Mouse (Mus musculus): ENCODE measurements around the gene L3mbtl4. TPM values are rescaled to one million over a fixed set of nuclear protein-coding genes. Genes with fewer than 3 reads are reported as not detected.

Gene L3mbtl4
- polyA plus RNA-seq, 1 experiment = not detected

DNA sequence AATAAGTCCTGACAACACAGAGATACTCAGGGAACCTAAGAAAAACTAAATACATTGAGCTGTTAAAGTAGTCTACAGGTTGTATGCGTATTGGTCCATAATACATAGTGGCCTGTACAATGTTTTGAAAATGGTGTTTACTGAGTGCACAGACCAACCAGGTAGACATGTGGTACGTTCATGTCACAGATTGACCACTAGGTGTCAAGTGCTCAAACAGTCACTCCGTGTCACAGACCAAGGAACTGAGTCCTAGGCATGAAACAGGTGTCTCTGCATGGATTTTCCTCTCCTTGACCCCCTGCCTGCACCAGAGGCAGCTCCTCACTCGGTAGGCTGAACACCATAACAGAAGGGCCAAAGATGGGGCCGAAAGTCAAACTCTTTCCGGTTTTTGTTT lies 366.6 kb downstream of the L3mbtl4 start:
- DNase-seq = no peak
- no peaks in the 10 kb centered on the region for H3K27me3 ChIP-seq (ENCODE audit: control insufficient read depth, insufficient read depth, low read length)
- H3K4me3 ChIP-seq (ENCODE audit: control insufficient read depth, insufficient read depth, low read length) = no peak overlapping the region
- H3K36me3 ChIP-seq (ENCODE audit: control insufficient read depth, insufficient read depth, low read length) = no peaks in the 10 kb centered on the region
- H3K27ac ChIP-seq (ENCODE audit: control insufficient read depth, insufficient read depth, low read length) = no peak overlapping the region
- TF ChIP-seq CTCF (IDR thresholded peaks at IDR 0.05; ENCODE audit: borderline replicate concordance, control insufficient read depth, extremely low read depth, insufficient read depth, low read length, poor library complexity) = no peak
- no peak for TF ChIP-seq POLR2A (IDR thresholded peaks at IDR 0.05; ENCODE audit: control insufficient read depth, extremely low read depth, insufficient read depth, low read length, poor library complexity)
- H3K4me1 ChIP-seq (replicated peaks; ENCODE audit: control insufficient read depth, insufficient read depth, low read length) = no peaks in the 10 kb centered on the region
- WGBS = 89% methylated on average over 6 of the region's 6 CpGs

DNA sequence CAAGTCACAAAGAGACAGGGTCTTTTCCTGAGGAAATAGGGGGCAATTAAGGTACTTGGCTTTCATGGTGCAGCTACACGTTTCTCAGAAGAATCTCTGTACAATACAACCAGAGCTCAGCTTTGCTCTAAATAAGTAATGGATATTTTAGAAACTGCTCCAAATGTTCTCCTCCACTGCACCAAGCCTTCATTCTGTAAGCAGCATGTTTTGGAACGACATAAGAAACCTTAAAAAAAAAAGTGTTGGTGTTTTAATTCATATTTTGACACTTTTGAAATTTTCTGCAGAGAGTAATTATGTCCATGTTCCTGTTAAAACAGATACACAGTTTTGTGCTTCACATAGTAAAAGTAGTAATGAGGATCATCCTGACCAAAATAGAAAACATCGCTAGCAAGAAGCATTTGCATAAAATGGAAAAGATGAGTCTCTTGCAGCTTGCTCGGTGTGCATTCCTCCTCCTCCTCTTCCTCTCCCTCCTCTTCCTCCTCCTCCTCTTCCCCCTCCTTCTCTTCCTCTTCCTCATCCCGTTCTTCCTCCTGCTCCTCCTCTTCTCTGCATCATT lies 369.0 kb downstream of the L3mbtl4 start:
- no peaks in the 10 kb centered on the region for H3K27me3 ChIP-seq (ENCODE audit: control insufficient read depth, insufficient read depth, low read length)
- H3K27ac ChIP-seq (ENCODE audit: control insufficient read depth, insufficient read depth, low read length) = no peak overlapping the region
- WGBS = 54% methylated on average over 5 of the region's 5 CpGs
- no peaks in the 10 kb centered on the region for H3K4me1 ChIP-seq (replicated peaks; ENCODE audit: control insufficient read depth, insufficient read depth, low read length)
- H3K4me3 ChIP-seq (ENCODE audit: control insufficient read depth, insufficient read depth, low read length) = no peak overlapping the region
- no peak for TF ChIP-seq CTCF (IDR thresholded peaks at IDR 0.05; ENCODE audit: borderline replicate concordance, control insufficient read depth, extremely low read depth, insufficient read depth, low read length, poor library complexity)
- no peak for TF ChIP-seq POLR2A (IDR thresholded peaks at IDR 0.05; ENCODE audit: control insufficient read depth, extremely low read depth, insufficient read depth, low read length, poor library complexity)
- DNase-seq = no peak
- H3K36me3 ChIP-seq (ENCODE audit: control insufficient read depth, insufficient read depth, low read length) = no peaks in the 10 kb centered on the region

GRCm38 (mm10) chr17:68666528-68666927 lies 392.9 kb downstream of the L3mbtl4 start:
- no peak overlapping the region for H3K4me3 ChIP-seq (ENCODE audit: control insufficient read depth, insufficient read depth, low read length)
- no peaks in the 10 kb centered on the region for H3K36me3 ChIP-seq (ENCODE audit: control insufficient read depth, insufficient read depth, low read length)
- WGBS = 74% methylated on average over 1 of the region's 1 CpGs
- TF ChIP-seq POLR2A (IDR thresholded peaks at IDR 0.05; ENCODE audit: control insufficient read depth, extremely low read depth, insufficient read depth, low read length, poor library complexity) = no peak
- H3K4me1 ChIP-seq (replicated peaks; ENCODE audit: control insufficient read depth, insufficient read depth, low read length) = no peaks in the 10 kb centered on the region
- H3K27me3 ChIP-seq (ENCODE audit: control insufficient read depth, insufficient read depth, low read length) = no peaks in the 10 kb centered on the region
- no peak overlapping the region for H3K27ac ChIP-seq (ENCODE audit: control insufficient read depth, insufficient read depth, low read length)
- no peak for DNase-seq

DNA sequence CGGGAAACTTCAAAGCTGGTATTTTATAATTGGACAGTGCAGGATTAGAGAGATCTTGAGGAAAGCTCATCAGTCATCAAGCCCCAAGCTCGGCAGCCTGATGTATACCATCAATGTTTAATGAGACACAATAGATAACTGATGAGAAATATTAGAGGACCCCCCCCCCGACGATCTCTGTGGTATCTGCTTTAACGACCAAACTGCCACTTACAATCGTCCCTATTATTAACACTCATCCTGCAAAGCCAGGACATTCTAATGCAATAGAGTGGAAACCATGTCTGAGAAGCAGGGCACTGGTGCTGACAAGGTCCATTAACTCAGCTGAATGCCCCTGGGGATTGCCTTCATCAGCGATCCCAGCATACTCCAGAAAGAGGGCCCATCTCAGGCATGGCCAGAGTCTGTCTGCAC lies 398.5 kb downstream of the L3mbtl4 start:
- WGBS = 84% methylated on average over 7 of the region's 7 CpGs
- H3K27me3 ChIP-seq (ENCODE audit: control insufficient read depth, insufficient read depth, low read length) = no peaks in the 10 kb centered on the region
- no peak overlapping the region for H3K4me3 ChIP-seq (ENCODE audit: control insufficient read depth, insufficient read depth, low read length)
- no peaks in the 10 kb centered on the region for H3K4me1 ChIP-seq (replicated peaks; ENCODE audit: control insufficient read depth, insufficient read depth, low read length)
- no peak for DNase-seq
- TF ChIP-seq POLR2A (IDR thresholded peaks at IDR 0.05; ENCODE audit: control insufficient read depth, extremely low read depth, insufficient read depth, low read length, poor library complexity) (no peak), CTCF (IDR thresholded peaks at IDR 0.05; ENCODE audit: borderline replicate concordance, control insufficient read depth, extremely low read depth, insufficient read depth, low read length, poor library complexity) (no peak)
- no peak overlapping the region for H3K27ac ChIP-seq (ENCODE audit: control insufficient read depth, insufficient read depth, low read length)
- no peaks in the 10 kb centered on the region for H3K36me3 ChIP-seq (ENCODE audit: control insufficient read depth, insufficient read depth, low read length)

- 81% methylated on average over 5 of the region's 5 CpGs for WGBS
- no peaks in the 10 kb centered on the region for H3K36me3 ChIP-seq (ENCODE audit: control insufficient read depth, insufficient read depth, low read length)
- H3K4me1 ChIP-seq (replicated peaks; ENCODE audit: control insufficient read depth, insufficient read depth, low read length) = no peaks in the 10 kb centered on the region
- DNase-seq = no peak
- no peak overlapping the region for H3K4me3 ChIP-seq (ENCODE audit: control insufficient read depth, insufficient read depth, low read length)
- no peak overlapping the region for H3K27ac ChIP-seq (ENCODE audit: control insufficient read depth, insufficient read depth, low read length)
- H3K27me3 ChIP-seq (ENCODE audit: control insufficient read depth, insufficient read depth, low read length) = no peaks in the 10 kb centered on the region
- TF ChIP-seq POLR2A (IDR thresholded peaks at IDR 0.05; ENCODE audit: control insufficient read depth, extremely low read depth, insufficient read depth, low read length, poor library complexity) (no peak), CTCF (IDR thresholded peaks at IDR 0.05; ENCODE audit: borderline replicate concordance, control insufficient read depth, extremely low read depth, insufficient read depth, low read length, poor library complexity) (no peak)
Measured at GRCm38 (mm10) chr17:68710701-68711100, 437.1 kb downstream of the L3mbtl4 start.

DNA sequence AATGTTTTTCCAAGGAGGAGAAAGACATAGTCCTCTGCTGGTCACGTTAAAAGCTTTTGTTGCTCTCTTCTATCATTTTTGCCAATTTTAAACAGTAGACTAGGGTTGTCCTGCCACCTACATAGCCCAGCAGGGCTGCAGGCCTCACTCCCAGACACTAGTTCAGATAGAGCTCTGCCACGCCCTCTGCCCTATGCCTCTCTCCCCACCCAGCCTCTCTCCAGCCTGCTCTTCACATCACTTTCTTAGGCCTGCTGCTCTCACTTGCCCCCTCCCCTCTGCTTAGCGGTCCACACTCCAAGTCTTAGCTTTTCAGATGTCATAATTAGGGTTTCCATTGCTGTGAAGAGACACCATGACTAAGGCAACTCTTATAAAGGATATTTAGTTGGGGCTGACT lies 437.8 kb downstream of the L3mbtl4 start:
- WGBS = 92% methylated on average over 3 of the region's 3 CpGs

DNA sequence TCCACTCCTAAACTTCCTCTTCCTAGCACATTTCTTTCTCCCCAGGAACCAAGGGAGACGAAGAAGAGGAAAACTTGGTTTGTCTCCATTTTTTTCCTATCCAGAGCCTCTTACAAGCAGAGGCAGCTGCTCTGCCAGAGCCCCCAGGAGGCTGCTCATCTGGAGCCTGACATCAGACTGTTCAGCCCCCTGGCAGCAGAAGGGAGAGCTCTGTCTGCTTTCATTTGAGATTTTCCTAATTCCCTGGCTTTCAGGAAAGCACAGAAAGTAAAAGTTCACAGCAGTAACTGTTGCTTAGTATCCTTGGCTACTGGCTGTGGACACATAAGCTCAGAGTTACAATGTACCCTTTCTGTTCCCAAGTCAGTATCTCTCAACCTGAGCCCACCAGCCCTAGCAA lies 474.7 kb downstream of the L3mbtl4 start:
- 68% methylated on average over 1 of the region's 1 CpGs for WGBS
- TF ChIP-seq CTCF (IDR thresholded peaks at IDR 0.05; ENCODE audit: borderline replicate concordance, control insufficient read depth, extremely low read depth, insufficient read depth, low read length, poor library complexity) (no peak), POLR2A (IDR thresholded peaks at IDR 0.05; ENCODE audit: control insufficient read depth, extremely low read depth, insufficient read depth, low read length, poor library complexity) (no peak)
- no peak for DNase-seq
- Histone ChIP-seq H3K4me1 (replicated peaks; ENCODE audit: control insufficient read depth, insufficient read depth, low read length) (no peaks in the 10 kb centered on the region), H3K36me3 (ENCODE audit: control insufficient read depth, insufficient read depth, low read length) (no peaks in the 10 kb centered on the region), H3K4me3 (ENCODE audit: control insufficient read depth, insufficient read depth, low read length) (no peak overlapping the region), H3K27me3 (ENCODE audit: control insufficient read depth, insufficient read depth, low read length) (no peaks in the 10 kb centered on the region), H3K27ac (ENCODE audit: control insufficient read depth, insufficient read depth, low read length) (no peak overlapping the region)

More for the DNA sequence above, 437.8 kb downstream of the L3mbtl4 start:
- no peak for DNase-seq
- H3K4me3 ChIP-seq (ENCODE audit: control insufficient read depth, insufficient read depth, low read length) = no peak overlapping the region
- H3K27ac ChIP-seq (ENCODE audit: control insufficient read depth, insufficient read depth, low read length) = no peak overlapping the region
- no peaks in the 10 kb centered on the region for H3K27me3 ChIP-seq (ENCODE audit: control insufficient read depth, insufficient read depth, low read length)
- H3K4me1 ChIP-seq (replicated peaks; ENCODE audit: control insufficient read depth, insufficient read depth, low read length) = no peaks in the 10 kb centered on the region
- H3K36me3 ChIP-seq (ENCODE audit: control insufficient read depth, insufficient read depth, low read length) = no peaks in the 10 kb centered on the region
- no peak for TF ChIP-seq CTCF (IDR thresholded peaks at IDR 0.05; ENCODE audit: borderline replicate concordance, control insufficient read depth, extremely low read depth, insufficient read depth, low read length, poor library complexity)
- no peak for TF ChIP-seq POLR2A (IDR thresholded peaks at IDR 0.05; ENCODE audit: control insufficient read depth, extremely low read depth, insufficient read depth, low read length, poor library complexity)

Measured in thymus, adult 2 months (tissue).